ENCODE assay signal across 8 mouse cellular contexts in genomic region chr7:80405188-80405695, GRCm38 (mm10). TPM values are rescaled to one million over a fixed set of nuclear protein-coding genes. Genes with fewer than 3 reads are reported as not detected.
DNase-seq lines count a peak whose midpoint lies in the region; ATAC-seq and TF ChIP-seq lines count a peak whose summit lies in the region.

Gene Furin (minus strand): TSS chr7:80405436.

- TF ChIP-seq CTCF in ES-Bruce4 (IDR thresholded peaks at IDR 0.05; ENCODE audit: low read depth, low read length), result no peak
- TF ChIP-seq CTCF in midbrain, postnatal 0 days (IDR thresholded peaks at IDR 0.05), result no peak

- TF ChIP-seq POLR2A in ES-Bruce4 (IDR thresholded peaks at IDR 0.05; ENCODE audit: insufficient read depth, low read length), result no peak

- H3K4me2 ChIP-seq in midbrain, postnatal 0 days (ENCODE audit: low read depth, low read length, poor library complexity, severe bottlenecking), result no peak within 1 kb of the TSS

- H3K4me3 ChIP-seq in ES-Bruce4 (ENCODE audit: low read depth, low read length), result no peak within 1 kb of the TSS
- H3K4me3 ChIP-seq in midbrain, postnatal 0 days (ENCODE audit: low read depth, low read length), result no peak within 1 kb of the TSS

- no peaks in the 10 kb centered on the region for H3K36me3 ChIP-seq in ES-Bruce4 (ENCODE audit: control insufficient read depth, insufficient read depth, low read length, poor library complexity, severe bottlenecking)
- H3K36me3 ChIP-seq in midbrain, postnatal 0 days (ENCODE audit: insufficient read depth, low read length), result no peaks in the 10 kb centered on the region

- no peak within 1 kb of the TSS for H3K27ac ChIP-seq in ES-Bruce4 (ENCODE audit: insufficient read depth, low read length)
- H3K27ac ChIP-seq in midbrain, postnatal 0 days (ENCODE audit: low read depth, low read length), result no peak within 1 kb of the TSS

- TF ChIP-seq EP300 in ES-Bruce4 (IDR thresholded peaks at IDR 0.05; ENCODE audit: insufficient read depth, low read depth, low read length), result no peak

- no peak within 1 kb of the TSS for H3K9ac ChIP-seq in ES-Bruce4 (ENCODE audit: low read depth, poor library complexity, severe bottlenecking)
- no peak within 1 kb of the TSS for H3K9ac ChIP-seq in midbrain, postnatal 0 days (replicated peaks; ENCODE audit: low read length, poor library complexity, severe bottlenecking)

- H3K9me3 ChIP-seq in ES-Bruce4 (replicated peaks; ENCODE audit: control insufficient read depth, insufficient read depth, low read length, poor library complexity, severe bottlenecking), result no peaks in the 10 kb centered on the region
- H3K9me3 ChIP-seq in midbrain, postnatal 0 days (ENCODE audit: low read length), result no peaks in the 10 kb centered on the region

- no peak for ATAC-seq in frontal cortex, adult (ENCODE audit: low TSS enrichment)
- ATAC-seq in midbrain, postnatal 0 days (ENCODE audit: low FRiP score), result no peak

- 78% methylated on average over 9 of the region's 9 CpGs for WGBS in midbrain, postnatal 0 days

- H3K27me3 ChIP-seq in ES-Bruce4 (ENCODE audit: control insufficient read depth, insufficient read depth, low read length, poor library complexity, severe bottlenecking), result no peaks in the 10 kb centered on the region
- H3K27me3 ChIP-seq in midbrain, postnatal 0 days (ENCODE audit: insufficient read depth, low read length), result no peaks in the 10 kb centered on the region

- peaks cover 1% of the 10 kb centered on the region for H3K4me1 ChIP-seq in ES-Bruce4 (ENCODE audit: control insufficient read depth, insufficient read depth, low read length)
- H3K4me1 ChIP-seq in midbrain, postnatal 0 days (ENCODE audit: insufficient read depth, low read length), result peaks cover 11% of the 10 kb centered on the region

- no peak for DNase-seq in frontal cortex, adult 2 months (ENCODE audit: extremely low spot score in 1 of 2, low spot score in 1 of 2)
- no peak for DNase-seq in gastrocnemius, adult 8-10 months (ENCODE audit: low spot score in 2 of 2)
- DNase-seq in left cerebral cortex, adult 8-10 months (ENCODE audit: low spot score in 2 of 2), result no peak
- no peak for DNase-seq in midbrain, postnatal 0 days (ENCODE audit: low spot score)
- DNase-seq in right cerebral cortex, adult 18-20 months, result no peak
- no peak for DNase-seq in spleen, postnatal 10 days (ENCODE audit: low spot score in 2 of 2)

RNA-seq across cellular contexts. Expression of gene Furin, which starts in this region (rescaled TPM):
- polyA plus RNA-seq in frontal cortex, adult 2 months (2012; rRNA removed), result 24.2 and 26.3 TPM in 2 replicates
- polyA plus RNA-seq in ES-Bruce4 (2011; ENCODE audit: insufficient read depth, insufficient read length, low read depth, missing spikeins), result 32.5 and 40.3 TPM in 2 replicates
- total RNA-seq in gastrocnemius, adult 8-10 months (2022), result 10 to 100 TPM; 50.3 to 60.1 (median 56.7) TPM
- 10 to 100 TPM; 30.7 to 33.6 (median 33.2) TPM for total RNA-seq in left cerebral cortex, adult 8-10 months (2022)
- 16.6 TPM in 2 replicates for total RNA-seq in midbrain, postnatal 0 days (2014; rRNA removed)
- polyA plus RNA-seq in midbrain, postnatal 0 days (2015; fragmentation: Nextera tagmentation; extraction: Ambion mirVana), result 5.0 and 6.0 TPM in 2 replicates
